Mouse (Mus musculus): Measurements from ENCODE around the gene 1700020N01Rik.
A peak's percentile ranks its signal among the peaks of the same experiment; 100 is the strongest.

The 1700020N01Rik gene

DNA sequence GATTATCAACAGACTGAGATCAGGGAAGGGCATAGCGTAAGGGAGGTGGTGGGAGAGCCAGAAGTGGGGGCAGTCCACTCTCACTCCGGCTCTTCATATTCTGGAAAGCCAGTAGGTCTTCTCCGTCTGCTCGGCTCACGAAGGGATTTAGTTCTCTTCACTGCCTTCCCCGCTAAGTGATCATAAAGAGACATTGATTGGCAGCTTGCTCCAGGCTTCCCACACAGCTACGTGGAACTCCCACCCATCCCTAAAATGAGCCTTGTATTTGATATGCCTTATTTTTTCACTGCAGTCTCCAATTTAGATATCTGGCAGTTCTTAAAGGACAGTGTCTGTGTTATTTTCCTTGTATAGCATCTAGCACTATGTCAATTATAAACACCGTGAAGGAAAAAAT, 11.5 kb downstream of the 1700020N01Rik start:
- no peak for DNase-seq (ENCODE audit: low spot score in 2 of 2)

DNA sequence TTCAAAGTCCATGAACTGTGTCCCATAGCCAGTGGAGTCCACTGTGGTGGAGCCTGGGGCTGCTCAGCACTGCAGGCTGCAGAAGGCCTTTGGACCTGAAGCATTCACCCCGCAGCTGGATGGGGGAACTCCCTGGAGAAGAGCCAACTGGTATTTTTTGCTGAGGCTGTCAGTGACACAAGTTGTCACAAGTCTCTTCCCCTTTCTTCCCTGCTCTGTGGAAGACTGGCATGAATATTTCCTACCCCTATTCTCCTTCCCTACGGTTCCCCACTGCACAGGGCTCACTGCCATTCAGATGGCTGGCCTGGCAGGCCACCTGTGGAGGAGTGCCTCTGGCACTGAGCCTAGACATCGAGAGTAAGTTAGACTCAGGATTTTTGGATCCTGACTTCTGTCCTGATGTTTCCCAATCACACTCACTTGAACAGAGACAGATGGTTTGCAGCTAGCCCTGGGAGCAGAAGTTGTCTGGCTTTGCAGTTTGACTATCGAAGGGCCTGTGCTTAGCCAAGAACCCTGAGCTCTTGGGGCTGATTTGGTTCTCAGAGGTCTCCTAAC, 12.1 kb downstream of the 1700020N01Rik start:
- peak in 1 of 2 experiments; percentile 33 for DNase-seq (ENCODE audit: low spot score in 2 of 2)

DNA sequence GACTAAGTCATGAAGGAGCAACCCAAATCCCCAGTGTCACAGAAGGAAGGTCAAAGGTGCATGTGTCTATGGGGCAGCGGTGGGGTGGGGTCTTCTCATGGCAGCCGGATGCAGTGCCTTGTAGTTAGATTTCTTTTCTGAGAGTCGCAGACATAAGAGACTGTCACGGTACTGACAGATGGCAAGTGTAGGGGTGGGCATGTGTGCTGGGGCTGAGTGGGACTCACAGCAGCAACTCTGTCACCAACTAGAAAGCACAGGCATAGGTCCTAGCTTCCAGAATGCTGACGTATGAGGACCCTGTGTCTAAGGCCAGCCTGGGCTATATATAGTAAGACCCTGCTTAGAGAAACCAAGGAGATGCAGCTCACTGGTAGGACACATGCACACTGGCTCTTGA, 12.7 kb downstream of the 1700020N01Rik start:
- DNase-seq (ENCODE audit: low spot score in 2 of 2), result peak in 1 of 2 experiments; percentile 49

DNA sequence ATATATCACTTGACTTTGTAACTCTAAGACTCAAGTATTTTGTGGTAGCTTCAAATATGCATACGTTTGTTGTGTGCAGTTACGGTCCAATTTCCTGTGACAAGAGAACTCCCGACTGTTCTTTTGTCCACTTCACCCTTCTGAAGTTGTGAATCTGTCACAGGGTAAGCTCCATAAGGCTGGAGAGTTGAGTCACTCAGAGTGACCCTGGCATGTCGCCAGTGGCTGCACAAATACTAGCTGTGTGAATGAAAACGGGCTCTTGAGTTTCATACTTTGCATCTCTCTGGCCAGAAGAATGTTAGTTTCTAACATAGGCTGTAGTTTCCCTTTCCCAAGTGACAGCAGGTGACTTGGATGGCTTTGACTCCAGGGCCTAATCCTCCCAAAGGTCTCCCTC, 14.0 kb downstream of the 1700020N01Rik start:
- no peak for DNase-seq (ENCODE audit: low spot score in 2 of 2)

DNA sequence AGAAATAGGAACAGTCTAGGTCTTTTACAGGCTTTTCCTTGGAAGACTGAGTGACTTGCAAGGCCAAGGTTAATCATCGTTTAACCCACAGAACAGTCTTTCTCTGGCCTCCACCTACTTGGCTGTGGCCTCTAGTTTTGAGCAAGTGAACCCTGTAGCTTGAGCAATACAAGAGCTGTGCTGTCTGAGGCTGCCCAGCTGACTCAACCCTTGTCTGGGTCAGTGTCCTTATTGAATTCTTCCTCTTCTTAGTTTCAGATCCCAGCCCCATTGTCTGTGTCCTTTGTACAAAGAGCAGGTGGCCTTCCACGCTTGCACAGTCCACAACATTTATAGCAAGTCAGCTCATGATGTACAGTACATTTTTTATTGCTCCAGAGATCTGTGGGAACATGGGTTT, 16.6 kb downstream of the 1700020N01Rik start:
- no peak for DNase-seq (ENCODE audit: low spot score in 2 of 2)

DNA sequence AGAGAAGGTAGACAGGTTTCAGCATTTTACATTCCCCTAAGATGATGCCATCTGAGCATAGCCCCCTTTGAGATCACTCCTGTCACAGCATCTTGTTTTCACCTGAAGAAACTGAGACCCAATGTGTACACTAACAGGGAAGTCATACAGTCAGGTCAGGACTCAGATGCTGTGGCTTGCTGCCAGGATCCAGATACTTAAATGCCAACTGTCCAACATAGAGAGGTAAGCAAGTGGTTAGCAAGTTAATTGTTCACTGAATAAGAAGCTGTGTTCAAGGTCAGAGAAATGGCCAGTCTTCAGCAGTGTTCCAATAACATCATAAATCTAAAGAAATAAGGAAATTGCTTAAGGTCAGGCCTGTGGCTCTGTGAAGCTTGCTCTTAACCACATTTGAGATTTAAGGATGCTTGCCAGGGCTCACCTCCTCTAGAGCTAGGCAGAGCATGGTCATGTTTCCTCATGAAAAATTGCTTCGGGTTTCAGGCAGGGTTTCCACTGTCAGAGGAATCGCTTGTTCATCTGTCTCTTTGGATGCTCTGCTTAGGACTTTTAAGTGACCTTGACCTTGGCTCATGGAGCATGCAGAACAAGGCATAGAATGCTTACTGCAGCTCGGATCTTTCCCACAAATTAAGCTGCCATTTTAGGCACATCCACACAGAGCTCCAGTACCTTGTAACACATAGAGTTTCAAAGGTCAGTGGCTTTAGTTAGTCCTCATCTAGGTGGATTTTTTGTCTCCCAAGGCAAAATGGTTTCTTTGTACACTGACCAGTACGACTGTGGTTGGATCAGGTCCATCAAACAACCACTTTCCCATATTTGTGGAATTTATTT, 20.3 kb downstream of the 1700020N01Rik start:
- no peak for DNase-seq (ENCODE audit: low spot score in 2 of 2)

DNA sequence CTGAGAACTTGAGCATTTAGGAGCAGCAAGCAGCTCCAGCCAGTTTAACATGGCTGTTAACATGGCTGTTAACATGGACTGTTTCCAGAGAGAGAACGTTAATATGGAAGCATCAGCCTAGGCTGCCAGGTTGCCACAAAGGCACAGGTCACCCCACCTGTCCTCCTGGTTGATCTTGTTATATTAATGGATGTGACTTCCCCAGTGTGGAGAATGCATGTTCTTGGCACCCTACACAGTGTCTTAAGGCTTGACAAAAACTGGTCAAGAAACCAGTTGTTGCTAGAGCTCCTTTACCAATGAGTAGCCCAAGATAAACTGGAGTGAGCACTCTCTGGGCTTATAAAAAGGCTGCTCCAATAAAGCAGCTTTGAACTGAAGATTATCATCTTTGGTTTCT, 21.6 kb downstream of the 1700020N01Rik start:
- DNase-seq (ENCODE audit: low spot score in 2 of 2), result no peak

DNA sequence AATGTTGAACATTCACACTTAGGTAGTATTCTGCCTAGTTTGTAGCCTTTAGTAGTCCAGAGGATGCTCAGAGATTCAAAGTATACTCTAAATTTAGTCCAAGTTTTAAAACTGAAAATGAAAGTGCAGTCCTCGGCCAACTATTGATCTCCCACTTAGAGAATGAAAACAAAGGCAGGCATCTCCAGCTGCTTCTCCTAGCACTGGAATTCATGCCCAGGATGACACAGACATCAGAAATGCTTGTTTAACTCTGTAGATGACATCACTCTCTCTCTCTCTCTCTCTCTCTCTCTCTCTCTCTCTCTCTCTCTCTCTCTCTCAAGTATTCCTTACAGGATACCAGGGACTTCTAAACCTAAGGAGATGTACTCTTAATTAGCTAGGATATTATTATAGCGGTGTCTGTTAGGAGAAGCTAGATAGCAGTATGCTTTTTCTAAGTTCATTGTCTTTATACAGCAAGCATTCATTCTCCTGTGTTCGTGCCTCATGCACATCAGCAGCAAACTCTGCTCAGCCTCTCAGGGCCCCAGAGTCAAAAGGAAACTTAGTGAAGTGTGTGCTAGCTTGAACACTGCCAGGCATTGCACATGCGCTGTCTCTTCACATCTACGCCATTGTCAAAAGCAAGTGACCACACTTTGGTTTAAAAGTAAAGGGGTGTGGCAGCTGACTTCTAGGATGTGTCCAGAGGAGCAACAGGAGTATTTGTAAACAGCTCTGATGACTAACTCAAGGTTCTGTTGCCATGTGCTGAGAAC, 26.0 kb downstream of the 1700020N01Rik start:
- DNase-seq (ENCODE audit: low spot score in 2 of 2), result no peak

DNA sequence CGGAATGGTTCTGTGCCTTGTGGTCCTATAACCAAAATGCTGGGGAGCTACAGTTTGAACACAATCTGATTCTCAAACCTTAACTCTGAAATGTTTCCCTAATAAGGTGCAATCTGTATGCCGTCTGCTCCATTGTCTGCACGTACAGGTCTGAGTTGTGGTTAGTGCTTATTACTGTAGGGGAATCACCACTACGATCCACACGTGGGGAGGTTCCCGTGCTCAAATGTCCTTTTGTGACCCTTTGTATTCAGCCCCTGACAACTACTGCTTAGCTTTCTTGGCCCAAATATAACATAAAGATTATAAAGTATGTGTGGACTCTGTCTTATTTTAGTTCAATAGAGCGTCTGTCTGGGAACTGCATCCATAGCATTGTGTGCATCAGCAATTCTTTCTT, 29.1 kb downstream of the 1700020N01Rik start:
- DNase-seq (ENCODE audit: low spot score in 2 of 2), result no peak

DNA sequence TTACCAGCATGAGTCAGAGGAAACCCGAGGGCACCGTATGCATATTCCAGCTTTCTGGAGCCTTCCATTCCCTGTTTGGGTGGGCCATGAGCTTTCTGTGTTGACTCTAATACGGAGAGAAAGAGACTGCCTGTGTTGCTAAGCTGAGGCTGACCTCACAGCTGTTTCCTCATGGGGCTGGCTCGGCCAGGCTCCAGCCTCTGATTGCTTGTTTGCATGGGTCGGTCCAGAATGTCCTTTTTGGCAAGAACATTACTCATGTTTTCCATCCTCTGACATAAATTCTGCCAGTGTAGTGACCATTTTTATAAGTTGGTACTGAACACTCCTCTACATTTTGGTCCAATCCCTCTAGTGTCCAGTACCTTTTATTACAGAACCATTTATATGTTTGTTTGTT, 35.6 kb downstream of the 1700020N01Rik start:
- DNase-seq (ENCODE audit: low spot score in 2 of 2), result no peak

DNA sequence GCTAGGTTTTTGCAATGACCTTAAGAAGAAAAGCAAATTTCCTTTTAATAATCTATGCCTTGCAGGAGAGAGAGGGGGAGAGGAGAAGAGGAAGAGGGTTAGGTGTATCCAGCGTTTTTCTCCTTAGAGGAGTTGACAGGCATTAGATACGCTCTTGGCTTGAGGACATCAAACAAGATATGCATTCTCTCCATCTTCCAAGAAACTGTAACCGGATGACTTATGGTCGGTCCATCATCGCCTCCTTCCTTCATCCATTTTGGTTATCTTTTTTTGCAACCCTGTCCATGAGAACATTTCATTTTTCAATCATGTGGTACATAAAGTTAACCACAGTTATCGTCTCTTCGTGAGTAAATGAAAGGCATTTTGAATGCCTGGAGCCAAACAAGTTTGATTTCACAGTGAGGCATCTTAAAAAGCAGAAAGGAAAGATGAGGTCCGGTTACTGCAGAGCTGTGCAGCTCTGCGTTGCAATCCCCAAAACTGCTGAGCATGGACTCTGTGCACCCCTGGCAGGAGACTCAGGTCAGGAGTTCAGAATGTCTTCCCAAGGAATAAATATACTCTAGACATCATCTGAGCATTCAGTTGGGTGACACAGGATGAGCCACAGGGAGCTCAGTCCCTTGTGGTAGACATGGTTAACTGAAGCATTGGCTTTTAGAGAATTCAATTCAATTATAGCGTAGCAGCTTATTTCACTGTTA, 36.2 kb downstream of the 1700020N01Rik start:
- no peak for DNase-seq (ENCODE audit: low spot score in 2 of 2)

DNA sequence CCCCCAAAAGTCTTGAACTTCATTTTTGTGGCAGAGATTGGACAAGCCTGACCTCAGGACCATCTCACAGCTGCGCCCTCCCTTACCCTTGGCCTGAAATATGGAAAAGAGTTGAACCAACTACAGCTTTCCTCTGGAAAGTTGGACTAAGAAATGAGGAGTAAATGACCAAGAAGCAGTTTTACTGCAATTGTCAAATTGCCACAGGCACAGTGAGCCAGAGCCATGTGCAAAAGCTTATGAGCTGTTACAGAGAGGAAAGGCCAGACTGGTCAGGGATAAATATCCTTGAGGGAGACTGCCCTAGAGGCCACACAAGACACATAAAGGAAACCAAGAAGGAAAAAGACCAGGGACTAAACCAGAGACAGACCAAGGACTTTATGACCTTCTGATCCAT, 38.5 kb downstream of the 1700020N01Rik start:
- no peak for DNase-seq (ENCODE audit: low spot score in 2 of 2)

DNA sequence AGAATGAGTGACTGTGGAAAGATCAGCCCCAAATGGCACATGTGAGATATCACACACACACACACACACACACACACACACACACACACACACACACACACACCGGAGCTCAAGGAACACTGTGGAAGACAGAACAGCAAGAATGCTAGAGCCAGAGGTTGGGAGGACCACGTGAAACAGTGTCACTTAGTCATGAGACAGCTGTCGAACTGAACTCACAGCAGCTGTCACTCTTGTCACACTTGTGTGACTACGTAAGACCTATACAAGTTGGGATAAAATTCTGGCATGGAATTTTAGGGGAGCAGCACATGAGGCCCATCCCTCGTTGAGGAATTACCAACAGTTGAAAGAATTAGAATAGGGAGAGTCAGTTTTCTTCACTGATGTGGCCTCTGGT, 39.7 kb downstream of the 1700020N01Rik start:
- DNase-seq (ENCODE audit: low spot score in 2 of 2), result no peak

DNA sequence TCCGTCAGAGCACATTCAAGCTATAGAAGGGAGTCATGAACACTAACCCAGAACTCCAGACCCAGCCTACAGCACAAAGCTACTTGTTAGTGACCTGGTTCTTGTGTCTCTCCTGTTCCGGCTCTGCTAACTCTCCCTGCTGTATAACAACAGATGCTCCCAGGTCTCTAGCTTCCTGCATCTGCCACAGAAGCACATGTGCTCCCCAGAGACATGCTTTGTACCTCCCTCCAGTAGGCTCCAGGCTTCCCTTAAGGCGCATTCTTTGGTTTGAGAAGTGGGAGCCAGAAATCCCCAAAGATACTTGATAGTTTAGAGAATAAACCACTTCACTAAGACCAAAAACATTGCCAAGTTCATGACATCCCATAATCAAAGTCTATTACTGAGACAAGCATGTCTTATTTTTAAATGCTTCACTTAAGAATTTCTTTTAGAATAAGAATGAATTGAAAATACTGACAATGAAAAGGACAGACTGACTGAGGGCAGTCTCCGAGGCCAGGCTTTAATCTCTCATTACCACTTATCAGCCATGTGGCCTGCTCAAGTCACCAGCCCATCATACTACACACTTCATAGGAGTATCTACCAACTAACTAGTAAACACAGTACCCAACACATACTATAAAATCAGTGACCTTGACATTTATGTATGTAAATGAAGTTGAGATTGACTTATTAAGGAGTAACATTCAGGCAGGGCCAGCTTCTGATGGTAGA, 43.2 kb downstream of the 1700020N01Rik start:
- no peak for DNase-seq (ENCODE audit: low spot score in 2 of 2)

DNA sequence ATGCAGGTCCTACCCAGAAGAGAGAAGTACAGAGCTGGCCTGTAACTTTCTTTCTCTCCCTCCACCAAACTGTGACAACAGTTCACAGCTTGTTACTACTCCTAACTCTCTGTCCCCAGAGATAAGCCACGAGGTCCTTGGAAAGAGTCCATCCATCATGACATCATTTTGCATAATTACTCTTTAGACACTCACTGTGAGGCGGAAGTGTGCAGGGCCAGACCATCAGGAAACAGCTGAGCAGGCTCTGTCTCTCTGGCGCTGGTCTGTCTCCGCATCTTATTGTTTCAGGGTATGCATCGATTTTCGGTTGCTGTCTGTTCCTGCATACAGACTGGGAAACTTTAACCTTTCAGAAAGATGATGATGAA, 43.8 kb downstream of the 1700020N01Rik start:
- DNase-seq (ENCODE audit: low spot score in 2 of 2), result no peak

DNA sequence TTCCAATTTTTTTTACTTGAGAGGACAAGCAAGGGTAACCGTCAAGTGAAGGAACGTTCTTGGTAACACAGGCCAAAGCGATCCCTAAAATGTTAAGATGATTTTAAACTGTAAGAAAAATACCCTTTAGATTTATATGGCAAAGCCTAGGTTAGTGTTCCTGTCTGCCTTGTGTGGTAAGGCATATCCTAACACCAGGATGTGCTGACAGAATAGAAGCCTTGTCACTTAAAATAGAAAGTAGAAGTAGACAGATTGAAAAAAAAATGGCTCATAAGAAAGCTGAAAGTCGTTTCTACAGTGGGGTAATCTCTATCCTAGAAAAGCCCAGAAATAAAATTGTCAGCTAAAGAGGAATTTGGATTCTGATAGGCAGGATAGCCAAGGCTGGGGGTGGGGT, 58.4 kb downstream of the 1700020N01Rik start:
- DNase-seq (ENCODE audit: low spot score in 2 of 2), result no peak

DNA sequence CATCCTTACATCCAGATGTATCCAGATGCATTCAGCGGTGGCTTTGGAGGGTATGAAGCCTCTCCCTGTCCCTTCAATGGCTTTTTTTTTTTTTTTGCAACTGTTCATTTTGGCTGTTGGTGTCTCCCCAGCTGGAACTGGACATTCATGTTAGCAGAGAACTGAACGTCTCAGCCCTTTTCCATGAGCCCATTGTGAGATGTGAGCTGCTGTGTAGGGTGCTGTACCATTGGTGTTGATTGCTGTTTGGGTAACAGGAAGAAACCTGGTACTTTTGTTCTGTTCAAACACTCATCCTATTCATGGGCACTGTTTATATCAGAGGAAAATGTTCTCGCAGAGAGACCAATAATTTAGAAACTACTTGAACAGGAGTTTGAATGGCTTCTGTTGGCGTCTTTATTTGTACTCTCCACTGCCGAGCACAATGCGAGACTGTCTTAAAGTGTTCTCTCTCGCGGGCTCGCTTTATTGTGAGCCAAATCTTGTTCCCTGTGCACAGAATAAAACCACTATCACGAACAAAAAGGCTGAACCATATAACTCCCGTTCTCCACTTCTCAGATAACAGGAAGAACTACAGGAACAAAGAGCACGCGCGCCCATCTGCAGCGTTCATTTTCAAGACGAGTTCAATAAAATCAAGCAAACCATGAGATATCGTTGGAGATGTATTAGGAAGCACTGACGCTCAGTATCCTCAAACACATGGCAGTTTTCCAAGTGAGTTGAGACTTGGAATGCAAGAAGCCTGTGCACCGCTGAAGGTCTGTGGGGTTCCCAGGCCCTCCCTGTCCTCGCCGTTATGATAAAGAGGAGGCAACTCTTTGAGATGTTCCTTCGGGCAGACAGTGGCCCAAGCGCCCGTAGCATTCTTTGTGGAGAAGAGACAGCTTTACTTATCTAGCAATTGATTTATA, 59.7 kb downstream of the 1700020N01Rik start:
- no peak for DNase-seq (ENCODE audit: low spot score in 2 of 2)

DNA sequence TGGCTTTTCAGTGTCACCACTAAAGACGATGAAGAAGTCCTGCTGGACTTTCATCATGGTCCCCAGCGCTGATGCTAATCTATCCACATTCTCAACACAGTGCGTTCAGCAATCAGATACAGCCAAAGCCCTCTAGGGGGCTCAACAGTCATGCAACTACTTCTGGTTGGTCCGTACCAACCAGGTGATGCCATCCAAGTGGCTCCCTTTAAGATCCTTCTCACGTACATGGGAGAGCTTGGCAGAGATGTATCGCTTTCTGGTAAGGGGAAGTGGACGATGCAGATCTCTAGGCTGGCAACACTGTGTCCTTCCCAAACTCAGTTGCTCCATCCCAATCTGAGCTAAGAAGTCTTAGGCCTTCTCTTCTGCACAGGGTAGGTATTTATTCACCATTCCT, 60.5 kb downstream of the 1700020N01Rik start:
- DNase-seq (ENCODE audit: low spot score in 2 of 2), result no peak

DNA sequence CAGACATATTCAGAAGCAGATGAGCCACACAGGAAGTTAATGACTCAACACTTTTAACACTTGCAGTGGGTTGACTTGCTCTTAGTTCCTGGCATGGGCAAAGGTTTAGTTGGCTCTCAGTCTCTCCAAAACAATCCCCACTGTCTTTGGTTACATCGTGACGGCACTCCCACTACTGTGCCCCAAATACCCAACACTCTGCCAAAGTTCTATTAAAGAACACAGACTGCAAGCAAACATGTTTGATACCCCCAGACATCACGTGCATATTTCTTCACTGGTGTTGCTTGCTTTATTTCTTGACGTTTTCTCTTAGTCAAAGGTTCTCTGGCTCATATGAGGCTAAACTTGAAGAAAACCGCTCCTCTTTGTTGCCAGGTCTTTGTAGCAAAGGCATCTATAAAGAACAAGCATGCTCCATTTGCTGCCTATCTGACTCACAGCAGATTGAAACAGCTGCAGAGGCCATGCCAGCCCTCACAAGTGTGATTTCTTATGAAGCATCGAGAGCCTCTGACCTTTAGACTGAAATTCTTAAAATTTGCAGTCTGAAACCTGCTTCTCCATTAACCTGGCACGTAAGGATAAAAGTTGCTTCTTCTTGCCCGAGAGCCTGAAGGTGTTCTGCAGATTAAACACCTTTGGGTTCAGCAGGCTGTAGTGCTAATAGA, 66.8 kb downstream of the 1700020N01Rik start:
- DNase-seq (ENCODE audit: low spot score in 2 of 2), result no peak

DNA sequence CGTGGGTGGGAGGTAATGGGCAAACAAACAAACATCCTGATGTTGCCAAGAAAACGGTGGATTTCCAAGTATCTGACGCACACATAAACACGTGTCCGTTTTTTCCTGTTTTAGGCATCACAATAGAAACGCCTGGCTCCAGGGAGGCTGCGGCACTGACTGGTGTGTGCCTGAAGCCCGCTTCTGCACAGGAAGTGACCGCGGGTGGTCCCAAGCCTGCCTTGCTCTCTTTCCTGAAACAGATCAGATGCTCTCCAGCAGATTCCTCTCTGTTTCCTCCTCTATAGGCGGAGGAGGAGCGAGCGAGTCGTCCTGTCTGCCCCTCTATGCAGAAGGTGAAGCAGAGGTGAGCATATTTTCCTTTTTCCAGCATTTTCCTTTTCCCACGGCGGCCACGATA, 76.0 kb downstream of the 1700020N01Rik start:
- DNase-seq (ENCODE audit: low spot score in 2 of 2), result no peak

Data from frontal cortex, postnatal 25 days (tissue).